Mouse (Mus musculus): Measurements from ENCODE around the gene Kcnq2.

GRCm38 (mm10) chr2:181048986-181049385 lies 86.1 kb downstream of the Kcnq2 start:
- TF ChIP-seq CTCF (IDR thresholded peaks at IDR 0.05; ENCODE audit: extremely low read depth, insufficient read depth, low read length), result no peak
- no peak for TF ChIP-seq POLR2A (IDR thresholded peaks at IDR 0.05; ENCODE audit: extremely low read depth, insufficient read depth, low read length)

Data from cortical plate, adult 2 months (tissue).